Mouse (Mus musculus): Measurements from ENCODE around the gene Cacna2d2. TPM values are rescaled to one million over a fixed set of nuclear protein-coding genes. Genes with fewer than 3 reads are reported as not detected.

The Cacna2d2 gene
- polyA plus RNA-seq, 1 experiment from 2014 or later = not detected

DNA sequence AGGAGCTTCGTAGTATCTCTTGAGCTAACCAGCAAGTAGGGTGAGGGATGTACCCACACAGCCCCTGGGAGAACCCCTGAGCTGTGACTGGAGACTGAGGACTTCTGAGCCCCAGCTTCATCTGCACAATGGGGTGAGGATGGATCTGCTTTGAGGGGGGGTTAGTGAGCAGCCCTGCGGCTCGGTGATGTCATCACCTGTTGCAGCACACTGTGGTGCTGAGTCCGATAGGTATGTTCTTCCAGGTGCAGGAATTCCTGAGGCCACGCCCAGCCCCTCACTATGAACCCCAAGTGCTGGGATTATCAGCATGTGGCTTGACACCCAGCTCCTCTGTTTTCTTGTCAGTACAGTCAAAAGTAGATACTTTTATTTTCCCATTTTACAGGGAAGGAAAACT lies 84.3 kb downstream of the Cacna2d2 start:
- no peak overlapping the region for H3K27ac ChIP-seq
- H3K36me3 ChIP-seq = no peaks in the 10 kb centered on the region
- H3K4me3 ChIP-seq (replicated peaks) = no peak overlapping the region
- H3K4me2 ChIP-seq = no peak overlapping the region
- peaks cover 32% of the 10 kb centered on the region for H3K4me1 ChIP-seq (replicated peaks)
- DNase-seq = no peak
- ATAC-seq (ENCODE audit: low read depth) = no peak
- peaks cover 16% of the 10 kb centered on the region for H3K27me3 ChIP-seq
- no peak overlapping the region for H3K9ac ChIP-seq
- 69% methylated on average over 5 of the region's 5 CpGs for WGBS (ENCODE audit: insufficient replicate concordance)
- no peaks in the 10 kb centered on the region for H3K9me3 ChIP-seq (replicated peaks)

DNA sequence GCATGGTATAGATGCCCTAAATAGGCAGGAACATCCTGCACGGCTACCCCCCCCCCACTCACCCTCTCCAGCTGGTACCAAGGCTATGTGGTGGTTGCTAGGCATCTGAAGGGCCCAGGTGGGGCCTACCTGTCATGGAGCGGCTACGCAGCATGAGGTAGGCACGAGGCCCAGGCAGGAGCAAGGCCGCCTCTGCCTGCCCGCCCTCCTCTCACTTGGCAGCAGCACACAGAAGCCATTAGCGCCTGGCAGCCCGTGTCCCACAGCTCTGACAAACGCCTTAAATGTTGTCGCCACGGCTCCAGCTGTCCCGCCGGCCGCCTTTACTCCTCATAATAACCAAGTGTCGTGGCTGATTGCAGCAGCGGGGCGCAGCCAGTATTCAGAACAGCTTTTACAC lies 84.9 kb downstream of the Cacna2d2 start:
- 76% methylated on average over 17 of the region's 17 CpGs for WGBS (ENCODE audit: insufficient replicate concordance)
- Histone ChIP-seq H3K27me3 (peaks cover 16% of the 10 kb centered on the region), H3K9me3 (replicated peaks) (no peaks in the 10 kb centered on the region), H3K4me3 (replicated peaks) (no peak overlapping the region), H3K27ac (no peak overlapping the region), H3K36me3 (no peaks in the 10 kb centered on the region), H3K4me1 (replicated peaks) (peaks cover 37% of the 10 kb centered on the region), H3K9ac (no peak overlapping the region), H3K4me2 (no peak overlapping the region)
- ATAC-seq (ENCODE audit: low read depth) (no peak), DNase-seq (no peak)

DNA sequence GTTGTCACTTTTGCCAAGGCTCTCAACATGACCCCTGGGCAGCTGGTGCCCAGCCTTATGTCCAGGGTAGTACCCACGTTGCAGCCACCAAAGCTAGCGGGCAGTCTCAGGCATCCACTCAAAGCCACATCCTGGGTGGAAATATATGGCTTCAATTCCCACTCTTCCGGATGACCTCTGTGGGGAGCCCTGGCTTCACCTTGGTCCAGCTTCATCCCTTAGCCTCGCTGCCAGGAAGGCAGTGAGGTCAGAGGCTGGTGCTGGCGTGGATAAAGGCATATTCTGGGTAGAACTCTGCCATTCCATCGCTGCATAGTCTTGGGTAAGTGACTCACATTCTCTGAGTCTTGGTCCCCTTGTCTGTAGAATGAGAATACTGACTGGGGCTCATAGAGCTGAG lies 85.4 kb downstream of the Cacna2d2 start:
- Histone ChIP-seq H3K9ac (no peak overlapping the region), H3K4me3 (replicated peaks) (no peak overlapping the region), H3K4me2 (no peak overlapping the region), H3K9me3 (replicated peaks) (no peaks in the 10 kb centered on the region), H3K36me3 (no peaks in the 10 kb centered on the region), H3K27ac (no peak overlapping the region), H3K27me3 (peaks cover 15% of the 10 kb centered on the region), H3K4me1 (replicated peaks) (peaks cover 37% of the 10 kb centered on the region)
- DNase-seq (no peak), ATAC-seq (ENCODE audit: low read depth) (no peak)
- 70% methylated on average over 6 of the region's 6 CpGs for WGBS (ENCODE audit: insufficient replicate concordance)

DNA sequence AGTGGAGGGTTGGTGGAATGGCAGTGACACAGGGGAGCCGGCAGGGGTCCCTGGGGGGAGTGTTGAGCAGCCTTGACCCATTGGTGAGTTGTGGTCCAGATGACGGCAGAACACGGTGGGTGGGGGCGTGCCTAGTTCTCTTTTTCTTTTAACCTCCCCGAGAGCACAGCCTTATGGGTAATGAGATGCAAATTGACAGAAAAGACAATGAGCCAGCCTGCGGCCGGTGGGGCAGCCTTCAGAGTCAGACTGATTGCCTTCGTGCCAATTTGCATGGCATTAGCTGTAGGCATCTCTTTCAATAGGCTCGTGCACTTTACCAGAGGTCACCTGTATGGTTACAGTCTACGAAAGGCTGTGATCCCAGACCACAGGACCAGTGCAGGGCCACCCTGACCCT lies 86.7 kb downstream of the Cacna2d2 start:
- no peaks in the 10 kb centered on the region for H3K36me3 ChIP-seq
- H3K4me3 ChIP-seq (replicated peaks) = no peak overlapping the region
- 60% methylated on average over 10 of the region's 10 CpGs for WGBS (ENCODE audit: insufficient replicate concordance)
- no peak overlapping the region for H3K9ac ChIP-seq
- H3K4me1 ChIP-seq (replicated peaks) = peaks cover 40% of the 10 kb centered on the region
- H3K27me3 ChIP-seq = peaks cover 4% of the 10 kb centered on the region; the same call in 1 of the 2 replicates
- H3K9me3 ChIP-seq (replicated peaks) = no peaks in the 10 kb centered on the region
- H3K4me2 ChIP-seq = no peak overlapping the region
- ATAC-seq (ENCODE audit: low read depth) = no peak
- DNase-seq = no peak
- H3K27ac ChIP-seq = no peak overlapping the region

DNA sequence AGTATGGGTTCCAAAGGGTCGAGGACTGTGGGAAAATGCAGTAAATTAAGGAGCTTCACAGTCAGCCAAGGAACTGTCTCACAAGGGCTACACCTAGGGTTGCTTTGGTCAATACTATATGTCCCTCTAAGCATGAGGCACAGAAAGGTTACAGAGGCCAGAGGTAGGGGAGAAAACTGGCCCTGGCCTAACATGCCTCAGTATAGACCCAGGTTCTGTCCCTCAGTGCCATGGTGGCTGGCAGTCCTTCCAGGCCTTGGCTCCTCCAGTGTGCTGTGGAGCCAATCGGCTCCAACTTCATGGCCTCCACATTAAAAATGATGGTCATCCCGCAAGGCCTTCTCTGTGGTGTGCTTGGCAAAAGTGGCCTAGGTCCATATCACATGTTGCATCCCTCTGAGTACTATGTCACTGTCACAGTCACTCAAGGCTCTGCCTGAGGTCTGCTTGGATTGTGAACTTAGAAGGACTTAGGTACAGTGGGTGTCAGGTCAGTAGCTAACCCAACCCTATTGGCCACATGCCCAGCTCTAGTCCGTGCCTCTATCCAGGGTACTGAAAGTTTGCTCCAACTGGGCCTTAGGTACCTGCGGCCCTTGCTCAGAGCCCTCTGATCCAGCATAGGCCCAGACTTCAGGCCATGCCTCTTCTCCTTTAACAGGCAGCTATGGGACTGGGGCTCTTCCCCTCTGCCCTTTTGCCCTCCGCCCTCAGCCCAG lies 87.3 kb downstream of the Cacna2d2 start:
- Histone ChIP-seq H3K27ac (no peak overlapping the region), H3K36me3 (no peaks in the 10 kb centered on the region), H3K9ac (no peak overlapping the region), H3K4me3 (replicated peaks) (no peak overlapping the region), H3K4me1 (replicated peaks) (peaks cover 42% of the 10 kb centered on the region), H3K9me3 (replicated peaks) (no peaks in the 10 kb centered on the region), H3K4me2 (no peak overlapping the region), H3K27me3 (peaks cover under 1% of the 10 kb centered on the region; the same call in 1 of the 2 replicates)
- DNase-seq (no peak), ATAC-seq (ENCODE audit: low read depth) (no peak; the same call in 1 of the 2 replicates)
- WGBS (ENCODE audit: insufficient replicate concordance) = 60% methylated on average over 6 of the region's 6 CpGs

DNA sequence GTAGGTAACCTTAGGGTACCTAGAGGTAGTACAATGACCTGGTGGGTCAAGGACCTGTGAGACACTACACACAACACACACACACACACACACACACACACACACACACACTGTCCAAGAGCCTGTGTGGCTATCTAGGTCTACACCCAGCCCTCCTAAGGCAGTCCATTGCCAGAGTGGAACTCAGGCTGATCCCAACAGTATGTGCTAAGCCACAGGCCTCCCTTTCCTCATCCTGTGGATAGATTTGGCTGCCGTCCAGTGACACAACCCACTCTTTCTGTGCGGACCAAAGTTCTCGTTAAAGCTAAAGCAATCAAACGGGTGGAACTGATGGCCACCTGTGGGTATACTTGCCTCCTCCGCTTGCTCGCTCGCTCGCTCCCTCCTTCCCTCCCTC lies 90.7 kb downstream of the Cacna2d2 start:
- ATAC-seq (ENCODE audit: low read depth) (peak; percentile 28), DNase-seq (no peak)
- Histone ChIP-seq H3K9me3 (replicated peaks) (no peaks in the 10 kb centered on the region), H3K27ac (no peak overlapping the region), H3K4me2 (peak overlapping the region; percentile 58), H3K4me1 (replicated peaks) (peaks cover 72% of the 10 kb centered on the region), H3K36me3 (no peaks in the 10 kb centered on the region), H3K9ac (peak overlapping the region; percentile 39), H3K4me3 (replicated peaks) (peak overlapping the region; percentile 46), H3K27me3 (no peaks in the 10 kb centered on the region)
- 60% methylated on average over 8 of the region's 8 CpGs for WGBS (ENCODE audit: insufficient replicate concordance)

DNA sequence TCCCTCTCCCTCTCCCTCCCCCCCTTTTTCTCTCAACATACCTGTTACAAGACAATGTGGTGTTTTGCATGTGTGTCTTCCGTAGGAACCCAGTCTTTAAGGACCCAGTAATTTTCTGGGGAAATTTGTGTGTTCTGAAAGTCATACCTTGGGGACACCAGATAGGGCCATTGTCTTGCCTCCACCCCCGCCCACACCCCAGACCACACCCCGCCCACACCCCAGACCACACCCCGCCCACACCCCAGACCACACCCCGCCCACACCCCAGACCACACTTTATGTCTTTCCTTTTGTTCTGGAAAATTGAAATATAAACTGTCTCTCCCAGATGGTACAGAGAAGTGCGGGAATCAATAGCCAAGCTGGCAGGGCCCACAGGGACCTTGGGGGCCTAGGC lies 91.2 kb downstream of the Cacna2d2 start:
- peak; percentile 59 for ATAC-seq (ENCODE audit: low read depth)
- H3K4me2 ChIP-seq = peak overlapping the region; percentile 58
- H3K4me3 ChIP-seq (replicated peaks) = peak overlapping the region; percentile 46
- H3K9ac ChIP-seq = peak overlapping the region; percentile 39
- no peak for DNase-seq
- H3K9me3 ChIP-seq (replicated peaks) = no peaks in the 10 kb centered on the region
- H3K4me1 ChIP-seq (replicated peaks) = peaks cover 77% of the 10 kb centered on the region
- no peaks in the 10 kb centered on the region for H3K27me3 ChIP-seq
- 31% methylated on average over 6 of the region's 6 CpGs for WGBS (ENCODE audit: insufficient replicate concordance)
- no peaks in the 10 kb centered on the region for H3K36me3 ChIP-seq
- H3K27ac ChIP-seq = no peak overlapping the region

DNA sequence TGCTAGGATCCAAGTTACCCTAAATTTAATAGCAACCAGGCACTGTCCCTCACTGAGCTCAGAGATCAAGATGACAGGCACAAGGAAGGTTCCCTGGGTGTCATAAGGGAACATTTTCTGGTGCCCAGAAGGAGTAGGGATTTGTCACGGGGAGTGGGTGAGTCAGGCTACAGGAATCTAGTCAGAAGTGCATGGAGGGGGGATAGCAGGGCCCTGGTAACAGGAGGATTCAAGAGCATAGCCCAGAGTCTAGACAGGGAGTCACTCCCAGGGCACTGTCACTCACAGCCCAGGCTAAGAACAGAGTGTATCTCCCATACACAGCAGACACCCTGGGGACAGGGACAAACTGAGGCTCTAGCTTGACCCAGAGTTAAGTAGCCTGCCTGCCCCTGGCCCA lies 94.1 kb downstream of the Cacna2d2 start:
- no peak overlapping the region for H3K4me2 ChIP-seq
- H3K4me3 ChIP-seq (replicated peaks) = no peak overlapping the region
- H3K36me3 ChIP-seq = no peaks in the 10 kb centered on the region
- 0 out of 2 replicates have a peak, but pooled peaks cover 8% of the 10 kb centered on the region for H3K27me3 ChIP-seq
- H3K9me3 ChIP-seq (replicated peaks) = no peaks in the 10 kb centered on the region
- H3K4me1 ChIP-seq (replicated peaks) = peaks cover 90% of the 10 kb centered on the region
- no peak for ATAC-seq (ENCODE audit: low read depth)
- no peak overlapping the region for H3K9ac ChIP-seq
- 50% methylated on average over 1 of the region's 1 CpGs for WGBS (ENCODE audit: insufficient replicate concordance)
- H3K27ac ChIP-seq = no peak overlapping the region
- no peak for DNase-seq

DNA sequence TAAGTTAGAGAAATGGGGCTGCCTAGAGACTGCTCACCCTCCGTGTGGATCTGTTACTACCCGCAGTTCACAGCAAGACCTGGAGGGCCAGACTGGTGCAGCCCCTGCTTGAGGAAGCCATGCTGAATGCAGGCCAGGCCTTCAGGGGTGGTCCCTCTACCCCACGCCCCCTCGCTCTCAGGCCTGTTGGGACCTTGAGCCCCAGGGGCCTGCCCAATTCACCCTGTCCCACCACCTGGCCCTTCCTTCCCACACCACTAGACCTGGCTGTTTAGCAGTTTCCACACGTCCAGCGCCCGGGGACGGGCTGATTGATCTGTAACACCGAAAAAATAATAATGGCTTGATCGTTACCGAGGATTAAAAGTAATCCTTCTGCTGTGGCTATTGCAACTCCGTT lies 94.8 kb downstream of the Cacna2d2 start:
- H3K36me3 ChIP-seq = no peaks in the 10 kb centered on the region
- 0 out of 2 replicates have a peak, but pooled peaks cover 8% of the 10 kb centered on the region for H3K27me3 ChIP-seq
- H3K27ac ChIP-seq = no peak overlapping the region
- peaks cover 84% of the 10 kb centered on the region for H3K4me1 ChIP-seq (replicated peaks)
- H3K4me2 ChIP-seq = no peak overlapping the region
- 81% methylated on average over 12 of the region's 12 CpGs for WGBS (ENCODE audit: insufficient replicate concordance)
- DNase-seq = no peak
- H3K9me3 ChIP-seq (replicated peaks) = no peaks in the 10 kb centered on the region
- no peak for ATAC-seq (ENCODE audit: low read depth)
- no peak overlapping the region for H3K9ac ChIP-seq
- H3K4me3 ChIP-seq (replicated peaks) = no peak overlapping the region

DNA sequence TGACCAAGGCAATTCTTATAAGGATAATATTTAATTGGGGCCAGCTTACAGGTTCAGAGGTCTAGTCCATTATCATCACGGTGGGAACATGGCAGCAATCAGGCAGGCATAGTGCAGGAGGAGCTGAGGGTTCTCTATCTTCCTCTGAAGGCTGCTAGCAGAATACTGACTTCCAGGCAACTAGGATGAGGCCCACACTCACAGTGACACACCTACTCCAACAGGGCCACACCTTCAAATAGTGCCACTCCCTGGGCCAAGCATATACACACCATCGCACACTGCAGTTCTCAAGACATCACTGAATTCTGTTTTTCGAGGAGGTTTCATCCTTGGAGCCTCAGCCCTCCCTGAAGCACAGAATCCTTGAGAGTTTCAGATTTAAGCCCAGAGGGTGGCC lies 96.9 kb downstream of the Cacna2d2 start:
- peak; percentile 91 for ATAC-seq (ENCODE audit: low read depth)

DNA sequence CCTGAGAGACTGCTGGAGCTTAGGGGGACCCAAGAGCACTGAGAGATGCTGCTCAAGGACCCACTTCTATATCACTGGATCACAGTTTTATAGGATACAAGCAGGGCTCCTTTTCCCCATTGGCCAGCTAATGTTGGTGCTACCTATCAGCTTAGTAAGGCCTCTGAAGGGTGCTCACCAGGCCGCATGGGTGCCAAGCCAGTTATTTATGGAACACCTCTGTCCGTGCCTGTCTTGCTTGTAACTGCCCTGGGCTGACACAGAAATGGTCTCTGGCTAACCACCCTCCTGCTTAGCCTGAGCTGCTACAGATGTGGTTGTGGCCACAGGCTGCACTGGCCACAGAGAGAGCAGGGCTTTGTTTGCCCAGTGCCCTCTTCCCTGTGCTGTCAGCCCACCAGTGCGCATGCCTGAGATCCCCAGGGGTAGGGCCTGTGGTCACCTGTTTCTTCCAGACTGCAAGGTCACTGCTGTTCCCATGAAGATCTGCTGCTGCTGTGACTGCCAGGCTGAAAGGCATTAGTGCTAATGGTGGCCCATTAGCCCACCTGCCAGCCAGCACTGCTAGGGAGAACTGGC lies 101.4 kb downstream of the Cacna2d2 start:
- H3K9me3 ChIP-seq (replicated peaks) = no peaks in the 10 kb centered on the region
- no peak overlapping the region for H3K4me3 ChIP-seq (replicated peaks)
- peaks cover 12% of the 10 kb centered on the region; the same call in 1 of the 2 replicates for H3K27me3 ChIP-seq
- no peak overlapping the region for H3K27ac ChIP-seq
- H3K36me3 ChIP-seq = no peaks in the 10 kb centered on the region
- no peak overlapping the region for H3K4me2 ChIP-seq
- no peak overlapping the region for H3K9ac ChIP-seq
- H3K4me1 ChIP-seq (replicated peaks) = peaks cover 22% of the 10 kb centered on the region
- WGBS (ENCODE audit: insufficient replicate concordance) = 67% methylated on average over 3 of the region's 3 CpGs
- no peak for DNase-seq
- ATAC-seq (ENCODE audit: low read depth) = no peak

More for the DNA sequence above, 96.9 kb downstream of the Cacna2d2 start:
- Histone ChIP-seq H3K4me1 (replicated peaks) (peaks cover 63% of the 10 kb centered on the region), H3K9ac (peak overlapping the region; percentile 32), H3K27me3 (0 out of 2 replicates have a peak, but pooled peaks cover 12% of the 10 kb centered on the region), H3K27ac (peak overlapping the region; percentile 32; the same call in 1 of the 2 replicates), H3K4me2 (peak overlapping the region; percentile 39), H3K4me3 (replicated peaks) (0 out of 2 replicates have a peak overlapping the region, but pooled peaks have one; percentile 2), H3K36me3 (no peaks in the 10 kb centered on the region), H3K9me3 (replicated peaks) (no peaks in the 10 kb centered on the region)
- WGBS (ENCODE audit: insufficient replicate concordance) = 30% methylated on average over 3 of the region's 3 CpGs
- DNase-seq = no peak

All from liver, embryonic 13.5 days (tissue).